Mouse (Mus musculus) adrenal gland, adult 18-20 months (tissue): ENCODE measurements around the gene Ncam1. TPM values are rescaled to one million over a fixed set of nuclear protein-coding genes. Genes with fewer than 3 reads are reported as not detected.
A peak's percentile ranks its signal among the peaks of the same experiment; 100 is the strongest.

Experiments
- DNase-seq, 2 experiments: peaks; one replicate each; pipeline ENCODE4 v3.0.0; 2021 to 2022; ENCODE audit warnings: low spot score in 2 of 2
- total RNA-seq, 2 experiments: library from RNA; stranded (reverse); gene quantifications; 1 replicate in 1 of 2; 2 replicates in 1 of 2; pipeline ENCODE4 v1.2.3; 2021

The Ncam1 gene
- total RNA-seq, 2 experiments from 2014 or later: 52.1 to 54.9 TPM

- DNase-seq: peak in 1 of 2 experiments; percentile 10
Measured at GRCm38 (mm10) chr9:49570731-49571694, 227.7 kb downstream of the Ncam1 start.

- DNase-seq: no peak
Measured at GRCm38 (mm10) chr9:49570033-49570660, 228.6 kb downstream of the Ncam1 start.

- DNase-seq: no peak
Measured at GRCm38 (mm10) chr9:49565846-49566245, 232.9 kb downstream of the Ncam1 start.

GRCm38 (mm10) chr9:49558941-49559340, 239.8 kb downstream of the Ncam1 start:
- no peak for DNase-seq

- no peak for DNase-seq
Measured at GRCm38 (mm10) chr9:49551353-49551752, 247.4 kb downstream of the Ncam1 start.

GRCm38 (mm10) chr9:49542593-49542992, 256.1 kb downstream of the Ncam1 start:
- DNase-seq: no peak

GRCm38 (mm10) chr9:49537814-49538213, 260.9 kb downstream of the Ncam1 start:
- DNase-seq: no peak

GRCm38 (mm10) chr9:49536593-49536992, 262.1 kb downstream of the Ncam1 start:
- no peak for DNase-seq

GRCm38 (mm10) chr9:49534958-49535357, 263.8 kb downstream of the Ncam1 start:
- no peak for DNase-seq

- no peak for DNase-seq
Measured at GRCm38 (mm10) chr9:49533912-49534491, 264.7 kb downstream of the Ncam1 start.

GRCm38 (mm10) chr9:49533455-49533854, 265.3 kb downstream of the Ncam1 start:
- DNase-seq: no peak

- no peak for DNase-seq
Measured at GRCm38 (mm10) chr9:49531833-49532232, 266.9 kb downstream of the Ncam1 start.

- DNase-seq: no peak
Measured at GRCm38 (mm10) chr9:49531257-49531656, 267.5 kb downstream of the Ncam1 start.

- no peak for DNase-seq
Measured at GRCm38 (mm10) chr9:49530739-49531138, 268.0 kb downstream of the Ncam1 start.

GRCm38 (mm10) chr9:49529366-49529959, 269.3 kb downstream of the Ncam1 start:
- DNase-seq: no peak

- DNase-seq: no peak
Measured at GRCm38 (mm10) chr9:49528943-49529342, 269.8 kb downstream of the Ncam1 start.

- DNase-seq: no peak
Measured at GRCm38 (mm10) chr9:49528026-49528425, 270.7 kb downstream of the Ncam1 start.

- no peak for DNase-seq
Measured at GRCm38 (mm10) chr9:49527340-49527739, 271.4 kb downstream of the Ncam1 start.

GRCm38 (mm10) chr9:49524721-49525120, 274.0 kb downstream of the Ncam1 start:
- DNase-seq: no peak

GRCm38 (mm10) chr9:49523881-49524280, 274.8 kb downstream of the Ncam1 start:
- no peak for DNase-seq

- DNase-seq: no peak
Measured at GRCm38 (mm10) chr9:49514306-49514705, 284.4 kb downstream of the Ncam1 start.
